Mouse (Mus musculus): Measurements from ENCODE around the gene Tpcn1.

GRCm38 (mm10) chr5:120626399-120626798 is 37.9 kb upstream of the Tpcn1 start:
- TF ChIP-seq CTCF (IDR thresholded peaks at IDR 0.05; ENCODE audit: low read depth) (no peak), EP300 (IDR thresholded peaks at IDR 0.05; ENCODE audit: low read depth) (no peak)
